Mouse (Mus musculus): ENCODE measurements around the gene Tmem132b. TPM values are rescaled to one million over a fixed set of nuclear protein-coding genes. Genes with fewer than 3 reads are reported as not detected.

The Tmem132b gene
- total RNA-seq, 1 experiment from 2014 or later = 0.93 TPM

DNA sequence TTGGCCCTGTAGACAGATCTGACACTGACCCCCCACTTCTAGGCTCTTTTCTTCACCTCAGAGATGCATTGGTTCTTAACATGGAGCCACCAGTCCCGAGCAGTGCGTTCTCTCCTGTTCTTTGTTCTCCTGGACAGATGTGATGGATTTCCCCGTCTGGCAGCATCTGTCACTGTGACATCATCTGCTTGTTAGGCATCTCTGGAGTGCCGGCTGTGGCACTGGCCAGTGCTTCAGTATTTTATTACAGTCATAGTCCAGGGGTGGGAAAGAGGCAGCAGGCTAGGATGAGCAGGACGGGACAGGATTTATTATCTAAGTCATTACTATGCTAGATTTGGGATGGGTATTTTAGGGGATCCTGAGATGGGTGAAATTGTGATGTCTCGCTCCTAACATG is 31.9 kb downstream of the Tmem132b start:
- no peak for ATAC-seq (ENCODE audit: extremely low read depth, insufficient number of reproducible peaks, low FRiP score, poor library complexity, severe bottlenecking)

GRCm38 (mm10) chr5:125565725-125566124 is 34.2 kb downstream of the Tmem132b start:
- ATAC-seq (ENCODE audit: extremely low read depth, insufficient number of reproducible peaks, low FRiP score, poor library complexity, severe bottlenecking) = no peak

DNA sequence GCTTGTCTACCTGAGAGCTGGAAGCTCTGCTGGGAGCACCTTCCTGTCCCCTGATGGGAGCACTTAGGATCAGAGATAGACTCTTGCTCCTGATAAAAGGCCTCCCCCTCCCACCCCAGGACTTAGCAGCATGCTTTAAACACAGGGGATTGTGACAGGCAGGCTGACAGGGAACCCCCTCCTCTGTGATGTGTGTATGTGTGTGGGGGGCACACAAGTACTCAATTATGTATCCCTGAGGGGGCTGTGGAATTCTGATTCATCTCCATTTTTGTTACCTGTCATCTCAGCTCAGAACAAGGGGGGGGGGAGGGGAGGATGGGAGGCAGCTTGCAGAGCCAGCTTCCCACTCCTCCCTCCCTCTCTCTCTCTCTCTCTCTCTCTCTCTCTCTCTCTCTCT is 36.9 kb downstream of the Tmem132b start:
- ATAC-seq (ENCODE audit: extremely low read depth, insufficient number of reproducible peaks, low FRiP score, poor library complexity, severe bottlenecking) = no peak

DNA sequence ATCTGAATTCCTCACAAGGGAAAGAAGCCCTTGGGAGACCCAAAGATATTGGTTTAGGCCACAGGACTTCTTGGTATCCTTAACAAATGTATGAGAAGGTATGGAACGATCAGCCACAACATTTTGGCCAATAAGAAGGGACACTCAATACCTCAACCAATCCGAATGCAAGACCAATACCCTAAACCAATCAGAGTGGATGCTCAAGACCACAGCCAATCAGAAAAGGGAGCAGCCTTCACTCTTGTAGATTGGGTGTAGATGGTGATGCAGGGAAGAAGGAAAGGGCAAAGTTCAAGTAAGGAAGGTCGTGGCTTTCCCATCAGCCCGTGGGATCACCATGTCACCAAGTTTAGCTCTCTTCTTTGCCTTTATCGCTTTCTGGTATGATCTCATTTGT is 40.4 kb downstream of the Tmem132b start:
- ATAC-seq (ENCODE audit: extremely low read depth, insufficient number of reproducible peaks, low FRiP score, poor library complexity, severe bottlenecking) = no peak

DNA sequence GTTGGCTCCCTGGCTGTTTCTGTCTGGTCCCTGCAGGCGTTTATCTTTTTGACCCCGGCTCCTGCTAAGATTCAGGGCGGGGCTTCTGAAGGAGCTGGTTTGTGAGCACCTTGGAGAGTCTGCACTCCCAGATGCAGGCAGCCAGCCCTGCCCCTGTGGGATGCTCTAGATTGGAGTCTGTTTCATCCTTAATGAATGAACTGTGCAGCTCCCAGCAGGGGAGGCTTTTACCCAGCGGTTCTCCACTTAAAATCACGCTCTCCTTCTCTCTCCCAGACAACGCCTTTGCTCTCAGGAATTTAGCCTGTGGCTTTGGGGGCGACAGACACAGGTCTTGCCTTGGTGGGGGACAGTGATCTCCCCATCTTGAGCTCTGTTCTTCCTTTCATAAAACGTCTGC is 43.3 kb downstream of the Tmem132b start:
- ATAC-seq (ENCODE audit: extremely low read depth, insufficient number of reproducible peaks, low FRiP score, poor library complexity, severe bottlenecking) = no peak

GRCm38 (mm10) chr5:125575866-125576265 is 44.3 kb downstream of the Tmem132b start:
- no peak for ATAC-seq (ENCODE audit: extremely low read depth, insufficient number of reproducible peaks, low FRiP score, poor library complexity, severe bottlenecking)

GRCm38 (mm10) chr5:125578661-125579060 is 47.1 kb downstream of the Tmem132b start:
- ATAC-seq (ENCODE audit: extremely low read depth, insufficient number of reproducible peaks, low FRiP score, poor library complexity, severe bottlenecking) = no peak

DNA sequence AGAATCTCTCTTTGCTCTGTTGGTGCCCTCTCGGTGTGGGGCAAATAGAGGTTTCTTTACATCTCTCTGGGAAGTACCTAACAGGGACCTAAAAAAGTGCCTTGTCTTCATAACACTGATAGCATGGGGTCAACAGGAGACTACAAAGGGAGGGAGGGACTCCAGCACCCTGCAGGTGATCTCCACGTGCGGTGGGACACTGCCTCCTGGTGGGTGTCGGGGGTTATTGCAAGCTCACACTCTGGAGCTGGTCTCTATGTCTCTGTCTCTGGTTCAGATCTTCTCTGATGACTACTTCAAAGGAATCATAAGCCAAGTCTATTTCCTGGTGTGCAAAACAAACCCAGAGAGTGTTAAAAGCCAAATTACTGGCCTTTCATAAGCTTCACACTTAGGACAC is 47.6 kb downstream of the Tmem132b start:
- no peak for ATAC-seq (ENCODE audit: extremely low read depth, insufficient number of reproducible peaks, low FRiP score, poor library complexity, severe bottlenecking)

DNA sequence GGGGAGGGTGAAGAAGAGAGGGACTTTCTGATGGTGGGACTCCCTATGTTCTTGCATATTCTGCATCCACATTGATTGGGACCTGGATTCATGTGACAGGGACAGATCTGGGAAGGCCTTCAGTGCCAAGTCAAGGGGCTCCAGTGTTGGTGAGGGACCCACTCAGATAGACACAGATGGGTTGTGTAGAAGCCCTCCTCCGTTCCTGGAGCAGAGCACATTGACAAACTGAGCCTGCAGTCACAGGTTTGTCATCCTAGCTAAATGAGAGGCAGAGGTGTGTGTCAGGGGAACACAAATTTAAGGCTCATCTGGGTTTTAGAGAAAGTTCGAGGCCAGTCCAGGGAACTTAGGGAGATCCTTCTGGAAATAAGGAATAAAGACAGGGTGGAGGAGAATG is 51.7 kb downstream of the Tmem132b start:
- no peak for ATAC-seq (ENCODE audit: extremely low read depth, insufficient number of reproducible peaks, low FRiP score, poor library complexity, severe bottlenecking)

DNA sequence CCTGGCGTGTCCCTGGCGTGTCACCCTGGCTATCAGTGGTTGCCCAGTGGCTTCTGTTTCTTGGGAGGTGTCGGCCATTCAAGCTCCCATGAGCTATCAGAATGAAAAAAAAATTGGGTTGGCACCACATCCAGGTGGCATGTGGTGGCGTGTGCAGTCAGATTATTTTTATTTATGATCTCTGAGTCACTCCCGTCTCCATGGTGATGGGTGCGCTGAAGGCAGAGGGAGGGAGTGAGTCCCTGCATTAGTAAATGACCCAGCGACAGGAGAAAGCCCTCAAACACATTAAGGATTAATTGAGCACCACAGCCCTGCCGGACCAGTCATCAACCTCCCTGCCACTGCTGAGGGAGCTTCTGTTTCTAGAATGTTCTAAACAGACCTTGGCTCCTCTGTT is 52.3 kb downstream of the Tmem132b start:
- ATAC-seq (ENCODE audit: extremely low read depth, insufficient number of reproducible peaks, low FRiP score, poor library complexity, severe bottlenecking) = no peak

DNA sequence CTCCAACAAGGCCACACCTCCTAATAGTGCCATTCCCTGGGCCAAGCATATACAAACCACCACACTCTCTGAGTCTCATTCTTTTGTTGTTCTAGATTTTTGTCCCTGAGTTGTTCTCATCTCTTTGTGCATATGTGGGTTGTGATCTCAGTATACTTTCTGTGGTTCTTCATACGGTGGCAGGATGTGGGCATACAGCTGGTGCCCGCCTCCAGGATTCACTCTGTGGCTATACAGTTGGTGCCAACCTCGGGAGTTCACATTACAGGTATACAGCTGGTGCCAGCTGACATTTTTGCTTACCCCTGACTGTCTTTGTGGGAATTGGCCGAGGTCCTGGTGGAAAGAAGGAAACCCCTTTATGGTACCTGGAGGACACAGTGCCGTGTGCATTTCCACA is 53.6 kb downstream of the Tmem132b start:
- no peak for ATAC-seq (ENCODE audit: extremely low read depth, insufficient number of reproducible peaks, low FRiP score, poor library complexity, severe bottlenecking)

- ATAC-seq (ENCODE audit: extremely low read depth, insufficient number of reproducible peaks, low FRiP score, poor library complexity, severe bottlenecking) = no peak
These were observed 56.6 kb downstream of the Tmem132b start for GRCm38 (mm10) chr5:125588203-125588602.

DNA sequence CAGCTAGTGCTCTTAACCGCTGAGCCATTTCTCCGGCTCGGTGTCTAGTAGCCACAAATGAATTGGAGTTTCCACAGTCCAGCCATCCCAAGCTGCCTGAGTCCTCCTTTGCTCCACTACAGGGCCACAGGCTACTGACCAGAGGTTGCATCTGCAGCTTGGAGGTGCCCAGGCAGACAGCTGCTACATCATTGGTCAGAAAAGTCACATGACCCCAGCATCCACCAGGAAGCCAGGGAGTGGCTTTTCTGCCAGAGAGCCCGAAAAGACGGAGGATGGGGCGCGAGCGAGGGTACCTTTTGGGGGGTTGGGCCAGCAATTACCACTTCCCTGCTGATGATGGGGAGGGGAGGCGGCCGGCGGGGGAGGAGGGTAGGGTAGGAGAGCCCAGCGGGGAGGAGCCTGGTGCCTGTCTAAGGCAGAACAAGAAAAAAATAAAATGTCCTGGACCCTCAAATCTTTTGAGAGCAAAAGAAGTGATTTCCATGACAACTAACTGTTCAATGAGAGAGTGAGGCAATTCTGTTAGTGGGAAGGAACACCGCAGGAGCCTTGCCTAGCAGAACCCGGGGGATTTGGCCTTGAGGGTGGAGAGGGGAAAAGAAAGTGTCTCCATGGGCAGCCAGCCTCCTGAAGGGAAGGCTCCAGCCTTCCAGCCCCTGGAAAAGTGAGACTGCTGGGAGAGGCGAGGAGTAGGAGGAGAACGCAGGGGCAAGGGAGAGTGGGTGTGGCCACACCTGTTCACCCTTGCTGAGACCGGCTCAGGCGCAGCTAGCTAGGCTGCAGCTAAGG is 57.5 kb downstream of the Tmem132b start:
- no peak for ATAC-seq (ENCODE audit: extremely low read depth, insufficient number of reproducible peaks, low FRiP score, poor library complexity, severe bottlenecking)

DNA sequence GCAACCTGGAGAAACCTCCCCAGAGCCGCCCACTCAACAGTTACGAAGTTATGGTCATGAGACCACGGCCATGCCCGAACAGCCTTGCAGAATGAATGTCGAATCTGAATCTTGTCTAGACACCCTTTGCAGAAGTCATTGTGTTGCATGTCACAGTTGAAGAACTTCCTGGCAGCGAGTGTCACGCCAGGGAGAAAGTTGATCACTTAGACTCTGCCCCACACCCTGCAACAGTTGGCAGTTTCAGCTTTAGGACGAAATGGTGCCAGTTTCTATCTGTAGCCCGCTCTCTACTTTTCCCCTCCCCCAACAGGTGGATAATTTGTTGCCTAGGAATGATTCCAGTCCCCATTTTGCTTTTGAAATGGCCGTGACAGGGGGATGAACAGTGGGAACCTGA is 66.5 kb downstream of the Tmem132b start:
- no peak for ATAC-seq (ENCODE audit: extremely low read depth, insufficient number of reproducible peaks, low FRiP score, poor library complexity, severe bottlenecking)

DNA sequence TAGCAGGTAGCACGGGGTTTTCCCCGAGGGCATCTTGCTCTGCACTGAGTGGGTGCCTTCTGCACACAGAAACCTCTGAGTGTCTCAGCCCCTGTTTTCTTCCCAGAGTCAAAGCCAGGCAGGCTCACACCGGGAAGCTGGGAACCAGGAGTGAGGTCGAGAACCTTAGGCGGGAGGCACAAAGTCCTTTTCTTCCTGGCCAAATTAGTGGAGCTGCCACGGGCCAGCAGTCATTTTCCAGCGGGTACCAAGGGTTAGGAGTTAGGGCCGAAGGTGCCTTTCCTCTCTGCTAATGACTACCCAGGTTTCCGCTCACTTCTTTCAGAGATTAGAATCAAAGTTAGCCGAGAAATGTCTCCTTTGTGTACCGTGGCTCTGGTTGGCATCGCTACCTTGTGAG is 75.6 kb downstream of the Tmem132b start:
- ATAC-seq (ENCODE audit: extremely low read depth, insufficient number of reproducible peaks, low FRiP score, poor library complexity, severe bottlenecking) = no peak

GRCm38 (mm10) chr5:125609968-125610367 is 78.4 kb downstream of the Tmem132b start:
- ATAC-seq (ENCODE audit: extremely low read depth, insufficient number of reproducible peaks, low FRiP score, poor library complexity, severe bottlenecking) = no peak

DNA sequence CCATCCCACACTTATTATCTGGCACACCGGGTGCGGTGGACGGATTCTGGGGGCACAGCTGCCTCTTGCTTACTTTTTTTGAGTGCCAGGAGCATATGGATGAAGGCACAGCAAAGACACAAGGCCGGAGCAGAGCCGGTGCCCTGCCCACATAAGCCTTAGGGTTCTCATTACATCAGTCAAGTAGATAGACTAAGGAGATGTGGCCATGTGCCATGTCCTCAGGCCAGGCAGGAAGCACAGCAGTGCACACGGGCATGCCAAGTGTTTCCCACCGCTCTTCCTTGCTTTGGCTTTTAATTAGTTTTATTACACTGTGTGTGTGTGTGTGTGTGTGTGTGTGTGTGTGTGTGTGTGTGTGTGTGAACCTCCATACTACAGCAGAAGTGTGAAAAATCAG is 80.9 kb downstream of the Tmem132b start:
- ATAC-seq (ENCODE audit: extremely low read depth, insufficient number of reproducible peaks, low FRiP score, poor library complexity, severe bottlenecking) = no peak

- ATAC-seq (ENCODE audit: extremely low read depth, insufficient number of reproducible peaks, low FRiP score, poor library complexity, severe bottlenecking) = no peak
These were observed 81.6 kb downstream of the Tmem132b start for GRCm38 (mm10) chr5:125613136-125613535.

DNA sequence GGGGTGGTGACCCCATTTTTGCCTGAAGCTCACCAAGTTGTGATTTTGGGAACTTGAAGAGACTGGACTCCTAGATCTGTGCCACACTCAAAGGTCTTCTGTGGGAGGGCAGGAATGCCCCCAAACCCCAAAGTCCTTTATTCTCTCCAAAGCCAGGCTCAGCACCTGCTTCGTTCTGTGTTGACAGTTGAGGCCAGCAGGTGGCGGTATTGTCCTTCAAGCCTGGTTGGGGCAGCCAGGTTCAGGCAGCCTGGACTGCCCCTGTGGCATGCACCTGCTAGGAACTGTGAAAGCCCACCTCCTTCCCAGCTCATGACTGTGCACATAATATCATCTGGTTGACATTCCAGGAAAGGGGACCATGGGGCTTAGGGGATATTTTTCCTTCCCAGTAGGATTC is 82.8 kb downstream of the Tmem132b start:
- ATAC-seq (ENCODE audit: extremely low read depth, insufficient number of reproducible peaks, low FRiP score, poor library complexity, severe bottlenecking) = no peak

DNA sequence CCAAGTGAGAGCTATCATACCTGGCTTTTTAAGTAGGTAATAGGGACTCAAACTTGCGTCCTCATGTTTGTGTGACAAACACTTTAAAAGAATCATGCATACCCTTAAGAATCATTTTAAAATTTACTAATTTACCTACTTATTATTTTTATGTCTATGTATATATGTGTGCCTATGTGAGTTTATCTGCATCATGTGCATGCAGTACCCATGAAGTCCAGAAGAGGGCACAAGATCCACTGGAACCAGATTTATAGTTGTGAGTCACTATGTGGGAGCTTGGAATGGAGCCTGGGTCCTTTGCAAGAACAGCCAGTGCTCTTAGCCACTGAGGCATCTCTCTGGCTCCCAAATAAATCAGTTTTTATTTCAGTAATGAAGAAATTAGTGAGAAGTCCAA is 85.5 kb downstream of the Tmem132b start:
- no peak for ATAC-seq (ENCODE audit: extremely low read depth, insufficient number of reproducible peaks, low FRiP score, poor library complexity, severe bottlenecking)

GRCm38 (mm10) chr5:125627816-125628348 is 96.3 kb downstream of the Tmem132b start:
- ATAC-seq (ENCODE audit: extremely low read depth, insufficient number of reproducible peaks, low FRiP score, poor library complexity, severe bottlenecking) = no peak

All from neutrophil, adult 5-6 weeks (primary cell).